Mouse (Mus musculus): ENCODE results near the gene Dclk2.
A peak's percentile ranks its signal among the peaks of the same experiment; 100 is the strongest.

Gene Dclk2

GRCm38 (mm10) chr3:86920343-86921083 is at the start of gene Dclk2:
TSS of gene Dclk2 (minus strand) at chr3:86920852.
- peak; percentile 84 to 89 for DNase-seq

DNA sequence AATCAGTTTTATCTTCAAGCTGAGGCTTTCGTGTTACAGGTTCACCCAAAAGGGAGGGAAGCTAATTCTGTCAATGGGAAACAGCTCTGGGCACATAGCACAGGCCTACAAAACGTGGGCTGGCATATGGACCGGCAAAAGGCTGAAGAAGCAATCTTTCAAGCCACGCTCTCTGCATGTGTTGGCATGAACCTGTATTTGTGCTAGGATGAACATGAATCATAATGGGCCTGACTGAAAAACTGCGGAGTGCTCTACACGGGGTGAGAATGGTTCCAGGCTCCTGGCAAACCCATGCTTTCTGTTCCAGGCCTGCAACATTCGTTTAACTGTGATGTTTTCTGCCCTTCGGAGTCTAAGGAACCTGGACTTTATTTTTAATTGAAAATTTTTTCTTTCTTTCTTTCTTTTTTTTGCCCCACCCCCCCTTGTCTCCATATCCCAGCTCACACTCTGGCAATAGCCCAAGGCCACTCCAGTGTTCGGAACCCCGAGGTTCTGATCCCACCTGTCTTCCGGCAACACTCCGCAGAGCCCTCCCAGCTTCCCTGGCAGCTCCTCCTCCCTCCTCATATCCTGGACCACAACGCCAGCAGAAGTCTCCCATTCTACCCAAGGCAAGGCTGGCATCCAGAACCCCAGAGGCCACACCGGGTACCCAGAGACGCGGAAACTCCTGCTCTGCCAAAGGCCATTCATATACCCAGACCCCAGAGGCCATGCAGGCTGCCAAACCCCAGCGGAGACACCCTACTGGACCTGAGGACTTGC is 42.2 kb upstream of the Dclk2 start:
- DNase-seq = peak; percentile 62 to 67

- DNase-seq = no peak
These were observed 40.7 kb upstream of the Dclk2 start for GRCm38 (mm10) chr3:86961395-86961669.

DNA sequence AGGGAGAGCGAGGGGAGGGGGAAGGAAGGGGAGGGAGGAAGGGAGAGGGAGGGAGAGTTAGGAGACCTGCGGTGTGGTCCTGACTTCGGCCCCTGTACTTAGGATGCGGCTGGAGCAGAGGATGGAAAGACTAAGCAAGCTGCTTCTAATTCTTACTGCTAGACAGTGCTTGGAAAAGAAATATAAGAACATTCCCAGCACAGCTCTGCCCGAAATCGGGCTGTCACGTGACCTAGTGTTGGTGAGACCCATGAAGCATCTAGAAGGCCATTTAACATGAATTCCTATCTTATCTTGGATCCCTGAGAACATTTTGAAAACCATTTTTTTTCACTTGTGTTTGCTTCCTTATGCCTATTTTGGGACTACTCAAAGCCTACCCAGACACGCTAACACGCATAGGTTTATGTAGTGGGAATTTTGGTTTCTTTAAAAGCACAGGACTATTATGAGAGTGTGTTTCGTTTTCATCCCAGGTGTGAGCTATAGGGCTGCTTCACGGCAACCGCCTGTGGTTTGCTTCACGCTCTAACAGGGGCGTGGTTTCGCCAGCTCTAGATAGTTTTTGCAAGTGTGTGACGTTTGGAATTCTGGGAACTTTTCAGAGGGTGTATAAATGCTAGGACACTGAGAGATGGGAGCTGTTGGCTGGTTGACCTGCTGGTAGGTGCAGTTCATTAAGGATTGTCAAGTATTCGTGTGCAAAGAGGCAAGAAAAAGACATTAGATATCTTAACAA is 40.2 kb upstream of the Dclk2 start:
- DNase-seq = no peak

GRCm38 (mm10) chr3:86959088-86959487 is 38.4 kb upstream of the Dclk2 start:
- DNase-seq = no peak

GRCm38 (mm10) chr3:86955376-86955775 is 34.7 kb upstream of the Dclk2 start:
- DNase-seq = no peak

DNA sequence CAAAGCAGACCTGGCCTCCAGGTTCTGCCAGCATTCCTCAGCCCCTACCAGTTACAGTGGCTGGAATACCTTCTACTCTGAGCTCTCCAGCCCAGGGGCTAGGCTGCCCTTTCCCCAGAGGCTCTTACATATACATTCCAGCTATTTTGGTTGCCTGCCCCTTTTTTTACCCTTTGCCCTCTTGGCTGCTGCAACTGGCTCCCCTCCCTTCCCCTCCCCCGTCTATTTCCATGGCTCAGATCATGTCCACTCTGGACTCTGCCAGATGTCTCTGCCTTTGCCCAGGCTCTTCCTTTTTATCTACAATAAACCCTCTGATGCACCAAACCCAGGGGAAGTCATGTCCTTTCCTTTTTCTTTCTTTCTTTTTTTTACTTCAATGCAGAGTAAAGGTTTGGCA is 33.9 kb upstream of the Dclk2 start:
- no peak for DNase-seq

- DNase-seq = no peak
These were observed 33.2 kb upstream of the Dclk2 start for GRCm38 (mm10) chr3:86953819-86954218.

DNA sequence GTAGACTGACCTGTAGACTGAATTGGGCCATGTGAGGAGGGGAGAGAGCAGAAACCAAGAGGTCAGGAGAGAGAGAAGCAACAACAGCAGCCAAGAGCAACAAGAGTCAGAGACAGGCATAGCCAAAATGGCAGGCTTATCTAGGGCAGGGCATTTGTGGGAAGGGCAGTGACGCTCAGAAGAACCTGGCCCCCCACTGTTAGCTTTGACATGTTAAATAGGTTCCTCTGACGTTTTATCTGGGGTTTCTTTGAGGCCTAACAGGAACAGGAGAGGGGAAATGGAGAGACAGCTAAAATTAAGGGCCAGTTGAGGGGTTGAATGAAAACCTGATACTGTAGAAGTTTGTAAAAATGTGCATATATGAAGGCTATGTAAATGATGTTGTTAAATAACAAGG is 30.0 kb upstream of the Dclk2 start:
- DNase-seq = no peak

- peak; percentile 27 to 30 for DNase-seq
These were observed 15.7 kb upstream of the Dclk2 start for GRCm38 (mm10) chr3:86936254-86936836.

DNA sequence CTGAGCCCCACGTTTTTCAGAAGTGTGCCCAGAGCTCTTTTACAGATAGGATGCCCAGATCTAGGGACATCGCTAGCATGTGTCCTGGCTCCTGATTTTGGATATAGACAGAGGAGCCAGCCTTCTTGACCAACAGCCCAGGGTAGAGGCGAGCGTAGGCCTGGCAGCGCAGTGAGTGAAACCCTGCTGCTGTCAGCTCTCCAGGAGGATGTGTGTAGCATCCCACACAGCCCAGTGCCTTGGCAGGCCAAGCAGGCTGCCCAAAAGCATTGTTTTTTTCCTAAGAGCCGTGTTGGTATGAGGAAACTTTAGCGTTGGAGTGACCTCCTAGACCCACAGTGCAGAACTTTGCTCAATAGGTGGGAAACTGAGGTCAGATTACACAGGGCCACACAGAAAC is 12.8 kb upstream of the Dclk2 start:
- no peak for DNase-seq

GRCm38 (mm10) chr3:86923686-86924085 is 3.0 kb upstream of the Dclk2 start:
- DNase-seq = no peak

GRCm38 (mm10) chr3:86921181-86921975 is 726 bp upstream of the Dclk2 start:
- peak; percentile 53 to 62 for DNase-seq

DNA sequence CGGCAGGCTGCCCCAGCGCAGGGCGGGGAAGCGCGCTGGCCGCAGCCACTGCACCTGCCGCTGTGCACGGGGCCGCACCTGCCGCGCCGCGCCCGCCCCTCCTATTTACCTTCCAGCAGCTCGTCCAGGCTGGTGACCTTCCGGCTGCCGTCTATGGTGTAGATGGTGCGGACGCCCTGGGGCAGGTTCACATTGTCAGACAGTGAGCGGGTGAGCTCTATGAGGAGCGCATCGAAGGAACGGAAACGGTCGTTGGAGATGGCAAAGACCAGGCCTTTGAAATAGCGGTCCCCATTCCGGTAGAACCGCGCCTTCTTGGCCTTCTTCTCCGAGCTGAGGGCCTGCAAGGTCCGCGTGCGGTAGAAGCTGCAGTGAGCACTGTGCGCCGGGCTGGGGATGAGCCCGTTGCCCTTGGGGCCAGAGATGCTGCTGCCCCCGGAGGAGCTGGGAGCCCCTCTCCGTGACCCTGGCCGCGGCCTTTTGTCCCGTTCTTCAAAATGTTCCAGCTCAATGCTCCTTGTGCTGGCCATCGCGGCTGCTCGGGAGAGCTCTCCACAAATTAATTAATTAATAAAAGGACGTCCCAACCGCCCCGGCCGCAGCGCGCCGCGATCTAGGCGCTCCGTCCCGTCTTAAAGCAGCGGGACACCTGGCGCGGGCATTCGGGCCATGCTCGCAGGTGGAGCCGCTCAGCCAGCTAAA is 860 bp downstream of the Dclk2 start:
- DNase-seq = peak; percentile 52 to 75

DNA sequence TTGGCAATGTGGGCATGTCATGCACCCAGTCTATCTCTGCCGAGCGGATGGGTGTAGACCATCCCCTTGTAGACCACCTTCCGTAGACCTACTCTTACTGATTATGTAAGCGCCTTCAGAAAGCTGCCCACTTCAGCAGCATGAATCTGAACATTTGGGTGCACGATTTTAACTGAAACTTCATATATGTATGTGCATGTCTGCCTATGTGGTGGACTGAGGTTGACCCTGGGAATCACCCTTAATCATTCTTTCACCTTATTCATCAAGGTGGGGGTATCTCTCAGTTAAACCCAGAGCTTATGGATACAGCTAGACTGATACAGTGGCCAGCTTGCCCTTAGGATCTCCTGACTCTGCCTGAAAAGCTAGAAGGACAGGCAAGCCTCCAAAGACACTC is 3.6 kb downstream of the Dclk2 start:
- DNase-seq = no peak

DNA sequence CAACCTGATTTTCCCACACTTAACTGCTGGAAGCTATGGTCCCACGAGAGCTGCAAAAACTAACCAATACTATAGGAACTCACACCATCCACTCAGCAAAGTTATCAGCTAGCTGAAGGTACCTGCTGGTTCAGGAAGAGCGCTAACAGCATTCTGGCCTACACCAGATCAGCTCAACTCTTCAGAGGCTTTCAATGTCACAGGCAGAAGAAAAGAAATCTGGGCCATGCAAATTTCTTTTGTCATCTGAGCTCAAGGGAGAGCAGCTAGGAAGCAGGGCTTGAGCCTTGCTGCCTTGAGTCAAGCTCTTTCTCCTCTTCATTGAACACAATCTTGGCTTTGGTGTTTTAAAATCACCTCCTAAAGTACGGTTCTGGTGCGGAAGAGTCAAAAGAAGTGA is 4.0 kb downstream of the Dclk2 start:
- no peak for DNase-seq

DNA sequence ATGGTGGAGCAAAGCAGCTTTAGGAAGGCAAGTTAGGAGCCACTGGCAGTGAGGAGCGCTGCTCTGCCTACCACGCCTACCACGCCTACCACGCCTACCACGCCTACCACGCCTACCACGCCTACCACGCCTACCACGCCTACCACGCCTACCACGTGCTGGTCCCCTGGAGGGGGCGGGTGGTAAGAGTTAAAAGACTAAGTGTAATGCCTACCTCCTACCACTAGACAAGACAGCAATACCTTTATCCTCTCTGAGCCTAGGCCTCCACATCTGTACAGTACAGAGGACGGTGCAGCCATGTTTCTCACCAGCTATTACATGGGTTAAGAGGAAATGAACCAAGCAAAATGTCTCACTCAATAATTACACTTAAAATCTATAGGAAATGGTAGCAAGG is 5.4 kb downstream of the Dclk2 start:
- no peak for DNase-seq

DNA sequence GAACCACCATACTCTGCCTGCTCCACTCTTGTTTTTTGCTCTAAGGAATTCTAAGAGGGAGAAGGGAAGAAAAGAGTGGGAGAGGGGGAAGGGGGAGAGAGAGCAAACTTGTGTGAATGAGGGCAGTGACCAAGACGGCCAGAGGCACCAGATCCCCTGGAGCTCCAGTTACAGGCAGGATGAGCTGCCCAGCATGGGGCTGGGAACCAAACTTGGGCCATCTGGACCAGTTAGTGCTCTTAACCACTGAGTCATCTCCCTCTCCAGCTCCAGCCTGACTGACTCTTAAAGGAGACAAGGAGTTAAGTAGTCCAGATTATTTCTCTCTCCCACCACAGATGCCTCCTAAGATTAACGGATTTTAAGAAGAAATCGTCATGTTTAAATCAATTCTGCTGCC is 6.3 kb downstream of the Dclk2 start:
- peak in 1 of 2 experiments; percentile 43 for DNase-seq

DNA sequence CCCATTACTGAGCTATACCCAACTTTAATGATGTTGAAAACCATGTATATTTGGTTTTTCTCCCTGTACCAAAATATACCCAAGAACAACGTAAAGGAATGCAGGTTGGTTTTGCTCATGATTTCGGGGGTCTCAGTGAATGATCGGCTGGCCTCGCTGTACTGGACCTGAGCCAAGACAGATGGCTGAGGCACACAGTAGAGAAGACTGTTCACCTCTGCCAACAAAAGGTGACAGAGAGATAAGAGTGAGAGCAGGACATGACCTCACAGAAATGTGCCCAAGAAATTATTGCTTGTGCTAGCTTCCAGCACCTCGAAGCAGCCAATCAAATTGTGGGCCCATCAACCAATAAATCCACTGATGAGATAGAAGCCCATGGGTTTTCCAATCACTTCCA is 22.3 kb downstream of the Dclk2 start:
- DNase-seq = no peak

- peak; percentile 46 to 51 for DNase-seq
These were observed 23.1 kb downstream of the Dclk2 start for GRCm38 (mm10) chr3:86897551-86897950.

DNA sequence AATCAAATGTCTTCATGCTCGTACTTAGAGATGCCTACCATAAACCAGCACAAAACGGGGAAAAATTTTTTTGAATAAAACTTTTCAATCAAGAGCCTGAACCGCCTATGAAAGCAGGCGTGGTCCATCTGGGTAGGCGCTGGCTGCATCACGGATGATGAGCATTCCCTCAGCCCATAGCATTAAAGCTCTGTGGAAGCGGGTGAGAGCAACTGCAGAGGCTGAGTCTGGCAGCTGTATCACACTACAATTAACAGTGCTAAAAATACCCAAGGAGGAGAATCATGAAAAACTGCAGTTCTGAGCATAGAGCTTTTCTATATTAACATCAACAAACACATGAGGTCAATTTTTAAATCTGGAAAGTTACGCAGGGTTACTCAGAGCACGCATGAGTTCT is 23.6 kb downstream of the Dclk2 start:
- DNase-seq = no peak

- no peak for DNase-seq
These were observed 26.2 kb downstream of the Dclk2 start for GRCm38 (mm10) chr3:86894491-86894890.
